Mouse (Mus musculus) gastrocnemius, postnatal 10 days (tissue): ENCODE data around the gene Gck. TPM values are rescaled to one million over a fixed set of nuclear protein-coding genes. Genes with fewer than 3 reads are reported as not detected.

ENCODE experiments used
- DNase-seq: peaks from one replicate; pipeline ENCODE4 v3.0.0; 2021; ENCODE audit warnings: mixed read lengths
- long read RNA-seq, 2 experiments: library from polyadenylated mRNA; stranded (forward); transcript quantifications; one replicate each; pipeline ENCODE4 v2.0.0; 2021
- total RNA-seq, 2 experiments: library from RNA; stranded (reverse); gene quantifications; 2 replicates each; pipeline ENCODE4 v1.2.3; 2021

Gck gene
- not detected for total RNA-seq
- long read RNA-seq, experiment 1 = 0 reads
- long read RNA-seq, experiment 2 = 0 reads

DNA sequence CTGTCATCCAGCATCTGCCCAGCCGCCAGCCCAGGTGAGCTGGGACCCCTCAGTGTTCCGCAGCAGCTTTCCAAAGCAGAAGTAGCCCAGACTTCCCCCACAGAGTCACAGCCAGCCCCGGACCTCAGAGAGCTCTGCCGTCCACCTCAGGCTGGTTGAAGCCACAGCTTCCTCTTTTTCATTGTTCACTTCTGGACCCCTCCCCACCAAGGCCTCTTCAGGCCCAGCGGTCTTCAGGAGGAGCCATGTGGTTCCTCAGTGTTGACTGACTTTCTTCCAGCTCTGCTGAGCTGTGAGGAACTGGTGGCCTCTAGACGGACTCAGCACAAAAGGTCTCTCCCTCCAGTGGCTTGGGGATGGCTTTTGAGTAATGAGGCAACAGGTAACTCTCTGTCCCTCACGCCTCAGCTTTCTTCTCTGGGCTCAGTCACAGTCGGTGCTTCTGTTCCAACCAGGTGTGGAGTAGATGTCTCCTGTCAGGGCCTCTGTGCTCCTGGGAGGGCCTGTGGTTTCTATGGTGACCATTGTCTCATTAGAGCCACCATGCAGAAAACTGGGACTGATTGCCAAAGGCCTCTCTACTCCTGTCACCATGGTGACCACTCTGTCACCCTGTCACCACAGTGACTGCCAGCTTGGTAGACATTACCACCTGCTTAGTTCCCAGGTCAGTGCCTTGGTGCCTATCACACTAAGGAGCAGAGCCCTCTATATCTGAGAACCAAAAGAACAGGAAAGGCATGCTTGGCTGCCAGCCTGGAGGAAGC lies at the start of gene Gck:
Gck (minus strand) TSS at position 496 of the 767 bp plus-strand sequence.
- DNase-seq = no peak

GRCm38 (mm10) chr11:5998472-5998871 lies 48.6 kb upstream of the Gck start:
- no peak for DNase-seq

GRCm38 (mm10) chr11:5995989-5996388 lies 46.1 kb upstream of the Gck start:
- DNase-seq = peak; percentile 91

DNA sequence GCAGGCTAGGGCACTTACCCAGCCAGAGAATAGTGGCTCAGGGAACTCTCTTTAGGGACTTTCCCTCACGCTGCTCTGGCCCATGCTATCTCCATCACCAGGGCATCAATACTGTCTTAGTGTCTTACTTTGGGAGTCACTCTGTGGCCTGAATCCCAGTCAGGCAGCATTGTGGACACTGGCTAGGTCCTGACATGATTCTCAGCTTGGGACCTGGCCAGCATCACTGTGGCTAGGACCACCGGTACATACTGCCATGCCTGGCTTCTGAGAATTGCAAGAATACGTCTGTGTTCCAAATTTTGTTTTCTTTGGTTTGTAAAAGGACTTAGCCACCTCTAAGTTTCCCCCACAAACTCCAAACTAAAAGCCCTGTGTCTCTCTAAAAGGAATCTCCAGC lies 45.0 kb upstream of the Gck start:
- DNase-seq = no peak

DNA sequence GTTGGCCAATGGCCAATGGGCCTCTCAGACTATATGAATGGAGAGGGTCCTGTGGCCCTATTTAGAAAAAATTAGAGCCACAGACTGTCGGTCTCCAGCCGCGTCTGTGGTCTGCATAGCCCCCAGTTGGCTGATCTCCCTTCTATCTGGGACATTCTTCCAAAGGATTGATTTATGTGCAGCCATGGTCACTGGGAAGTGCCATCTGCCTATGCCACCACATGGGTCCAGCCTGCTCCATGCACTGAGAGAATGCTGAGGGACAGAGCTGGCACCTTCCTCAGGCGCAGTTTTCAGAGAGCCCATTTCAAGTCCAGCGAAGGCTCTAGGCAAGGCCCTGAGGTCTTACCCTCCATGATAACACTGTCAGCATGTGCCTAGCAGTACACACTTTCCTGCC lies 44.3 kb upstream of the Gck start:
- no peak for DNase-seq

DNA sequence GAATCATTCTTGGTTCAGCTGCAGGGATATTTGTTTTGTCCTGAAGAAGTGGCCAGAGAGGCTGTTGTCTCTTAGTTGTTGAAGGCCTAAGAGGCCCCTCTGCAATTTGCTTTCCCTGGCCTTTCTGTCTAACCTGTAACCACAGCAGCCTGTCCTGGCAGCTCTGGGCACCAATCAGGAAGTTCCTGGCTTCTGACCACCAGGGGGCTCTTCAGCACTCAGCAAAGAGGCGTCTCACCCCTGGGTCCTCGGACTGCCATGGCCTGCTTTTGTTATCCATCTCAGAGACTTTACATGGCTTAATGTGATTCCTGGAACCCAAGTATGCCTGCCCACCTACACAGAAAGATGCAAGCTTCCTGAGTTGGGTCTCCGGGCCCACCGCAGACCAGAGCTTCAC lies 41.0 kb upstream of the Gck start:
- peak; percentile 47 for DNase-seq

GRCm38 (mm10) chr11:5989954-5990593 lies 40.2 kb upstream of the Gck start:
- no peak for DNase-seq

DNA sequence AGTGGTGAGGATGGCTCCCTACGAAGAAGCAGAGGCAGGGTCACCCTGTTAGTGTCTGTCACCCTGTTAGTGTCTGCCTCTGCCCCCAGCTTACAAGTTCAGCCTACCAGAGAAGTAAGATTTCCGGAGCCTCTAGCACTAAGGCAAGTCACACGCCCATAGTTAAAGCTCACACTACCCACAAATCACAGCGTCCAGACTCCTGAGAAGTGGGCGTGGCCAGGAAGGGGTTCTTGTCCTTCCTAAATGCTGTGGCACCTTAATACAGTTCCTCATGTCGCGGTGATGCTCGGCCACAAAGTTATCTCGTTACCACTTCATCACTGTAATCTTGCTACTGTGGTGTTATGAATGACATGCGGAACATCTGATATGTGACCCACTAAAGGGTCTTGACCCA lies 38.2 kb upstream of the Gck start:
- no peak for DNase-seq

- no peak for DNase-seq
These were observed 33.7 kb upstream of the Gck start for GRCm38 (mm10) chr11:5983629-5984028.

DNA sequence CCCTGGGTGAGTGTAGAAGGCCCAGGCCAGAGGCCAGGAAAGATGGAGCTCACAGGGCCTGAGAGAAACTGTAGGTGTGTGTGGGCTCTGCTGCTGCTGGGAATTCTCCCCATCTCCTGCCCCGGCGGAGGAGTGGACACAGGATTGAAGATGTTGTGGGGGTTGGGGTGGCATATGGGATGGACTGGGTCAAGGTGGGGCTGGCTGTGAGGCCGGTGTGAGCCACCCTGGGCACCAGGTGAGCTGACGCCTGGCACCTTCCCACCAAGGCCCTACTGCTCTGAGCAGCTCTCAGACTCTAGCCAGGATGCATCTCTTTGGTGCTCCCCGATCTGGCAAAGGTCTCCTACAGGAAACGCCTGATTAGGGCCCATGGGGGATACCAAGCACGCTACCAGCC lies 31.4 kb upstream of the Gck start:
- DNase-seq = no peak

DNA sequence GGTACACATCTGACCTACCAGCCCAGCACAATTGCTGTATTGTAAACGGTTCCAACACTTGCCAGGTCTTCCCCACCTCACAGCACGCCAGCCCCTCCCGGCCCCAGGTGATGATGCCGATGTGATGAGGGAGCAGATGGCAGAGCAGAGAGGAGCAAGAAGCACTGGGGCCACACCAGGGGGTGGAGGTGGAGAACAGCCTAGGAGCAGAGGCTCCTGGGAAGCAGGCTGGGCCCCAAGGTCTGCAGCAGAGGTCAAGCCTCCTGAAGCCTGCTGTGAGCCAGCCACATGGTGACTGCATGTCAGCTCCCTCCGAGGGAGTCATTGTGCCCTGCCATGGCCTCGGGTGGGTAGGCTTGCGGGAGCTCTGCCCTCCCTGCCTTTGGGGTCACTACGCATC lies 30.7 kb upstream of the Gck start:
- DNase-seq = no peak

DNA sequence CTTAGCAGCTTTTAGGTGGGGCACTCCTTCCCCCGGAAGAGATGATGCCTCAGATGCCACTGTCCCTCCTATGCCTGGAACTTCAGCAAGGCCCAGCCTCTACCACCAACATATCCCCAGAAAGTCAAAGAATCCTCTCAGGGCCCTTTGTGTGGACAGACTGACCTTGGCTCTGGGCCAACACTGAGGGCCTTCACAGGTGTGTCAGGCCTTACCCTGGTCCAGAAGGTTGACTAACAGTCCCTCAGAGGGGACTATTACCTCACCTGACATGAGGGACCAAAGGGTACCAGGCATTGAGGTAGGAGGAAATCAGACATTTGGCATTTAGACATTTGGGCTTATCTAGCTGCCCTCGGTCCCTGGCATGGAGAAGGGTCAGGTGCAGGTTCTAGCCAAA lies 30.2 kb upstream of the Gck start:
- DNase-seq = no peak

DNA sequence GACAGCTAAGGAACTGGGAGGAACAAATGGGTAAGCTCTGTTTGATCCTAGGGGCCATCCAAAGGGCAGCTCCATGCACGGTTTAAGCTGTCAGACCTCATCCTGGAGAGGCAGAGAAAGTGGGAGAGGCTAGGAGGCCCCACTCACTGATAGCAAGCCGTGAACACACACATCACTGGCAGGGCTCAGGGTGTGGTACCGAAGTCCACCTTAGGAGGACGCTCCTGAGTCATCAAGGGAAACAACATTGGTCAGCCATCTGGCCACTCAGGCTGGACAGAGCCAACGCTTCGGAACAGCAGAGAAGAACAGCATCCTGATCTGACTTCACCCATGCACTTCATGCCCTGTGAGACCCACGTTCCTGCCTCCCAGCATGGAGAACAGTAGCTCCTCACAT lies 29.2 kb upstream of the Gck start:
- DNase-seq = no peak

DNA sequence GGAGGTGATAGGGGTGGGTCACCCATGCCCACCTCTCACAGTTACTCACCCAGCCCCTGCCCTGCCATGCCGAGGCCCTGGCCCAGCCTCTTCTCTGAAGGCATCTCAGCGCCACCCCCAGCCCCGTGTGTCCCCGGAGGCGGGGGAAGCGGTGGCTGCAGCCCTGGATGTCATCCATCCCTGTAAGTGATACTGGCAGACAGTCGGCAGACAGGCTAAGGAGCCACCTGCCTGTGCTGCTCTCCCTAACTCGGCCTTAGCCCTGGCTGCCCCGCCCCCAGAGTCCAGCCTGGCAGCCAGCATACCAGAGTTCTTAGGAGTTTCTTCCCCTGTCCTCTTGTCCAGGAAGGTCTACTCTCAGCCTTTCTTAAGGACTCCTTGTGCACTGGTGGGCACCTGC lies 26.2 kb upstream of the Gck start:
- DNase-seq = peak; percentile 53

DNA sequence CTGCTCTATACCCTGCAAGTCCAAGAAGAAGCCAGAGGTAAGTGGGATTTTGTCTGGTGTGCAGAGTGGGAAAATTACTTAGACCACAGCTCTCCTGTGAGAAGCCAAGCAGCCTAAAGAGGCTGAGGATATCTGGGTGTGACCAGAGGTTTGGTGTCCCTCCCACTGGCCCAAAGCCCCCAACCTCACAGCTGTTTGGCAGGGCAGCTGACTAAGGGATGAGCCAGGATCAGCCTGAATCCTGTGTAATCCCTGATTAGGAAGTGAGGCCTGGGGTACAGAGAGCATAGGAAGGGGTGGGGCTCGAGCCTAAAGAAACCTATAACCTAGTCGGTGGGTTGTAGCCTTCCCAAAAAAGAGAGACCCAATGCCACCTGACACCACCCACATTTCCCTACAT lies 25.2 kb upstream of the Gck start:
- peak; percentile 46 for DNase-seq

DNA sequence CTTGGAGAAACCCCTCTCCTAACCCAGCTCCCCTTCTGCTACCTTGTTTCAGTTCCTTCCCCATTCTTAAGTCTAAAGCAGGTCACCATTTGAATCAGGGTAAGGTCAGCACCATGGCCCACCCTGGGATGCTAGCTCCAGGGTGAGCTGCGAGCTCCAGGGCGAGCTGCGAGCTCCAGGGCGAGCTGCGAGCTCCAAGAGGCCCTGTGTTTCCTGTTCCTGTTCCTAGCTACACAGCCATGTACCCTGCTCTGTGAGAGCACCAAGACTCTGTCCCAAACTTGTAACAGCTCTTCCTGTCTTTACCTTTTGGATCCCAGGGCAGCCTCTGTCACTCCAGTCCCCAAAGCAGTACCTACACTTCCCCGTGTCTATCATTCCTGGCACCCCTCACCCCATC lies 24.2 kb upstream of the Gck start:
- no peak for DNase-seq

GRCm38 (mm10) chr11:5973151-5973550 lies 23.3 kb upstream of the Gck start:
- no peak for DNase-seq

- no peak for DNase-seq
These were observed 21.3 kb upstream of the Gck start for GRCm38 (mm10) chr11:5971202-5971601.

DNA sequence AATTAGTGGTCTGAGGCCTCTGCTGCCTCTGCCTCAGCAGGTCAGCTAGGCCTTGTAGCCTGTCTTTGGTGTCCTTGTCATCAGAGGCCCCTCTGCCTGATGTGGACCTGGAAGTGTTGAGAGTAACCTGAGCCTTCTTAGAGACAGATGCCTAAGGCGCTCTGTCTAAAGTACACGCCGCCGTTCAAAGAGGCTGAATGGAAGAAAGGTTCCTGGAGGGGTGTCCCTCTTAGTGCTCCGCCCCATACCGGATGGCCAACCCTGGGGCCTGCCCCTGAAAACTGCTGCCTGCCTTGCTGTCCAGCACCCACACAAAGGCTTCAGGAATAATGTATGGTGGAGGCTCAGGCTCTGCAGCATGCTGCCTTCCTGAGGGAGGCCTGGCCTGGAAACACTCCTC lies 18.3 kb upstream of the Gck start:
- DNase-seq = no peak

DNA sequence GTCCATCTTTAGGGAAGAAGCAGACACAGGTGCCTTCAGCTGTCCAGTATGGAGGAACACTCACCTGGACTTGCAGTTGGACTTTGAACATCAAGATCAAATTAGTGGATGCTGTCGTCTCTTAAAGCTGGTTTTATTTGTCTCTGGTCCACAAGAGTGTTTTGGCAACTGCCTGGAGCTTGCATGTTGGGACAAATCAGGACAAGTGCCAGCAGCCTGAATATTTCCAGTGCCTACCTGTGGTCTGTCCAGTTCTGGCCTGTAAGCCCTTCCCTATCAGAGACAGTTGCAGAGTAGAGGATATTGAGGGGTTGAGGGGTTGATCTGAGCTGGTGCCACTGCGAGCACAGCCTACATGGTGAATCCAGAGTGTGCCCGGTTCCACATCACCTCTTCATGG lies 16.9 kb upstream of the Gck start:
- DNase-seq = no peak

DNA sequence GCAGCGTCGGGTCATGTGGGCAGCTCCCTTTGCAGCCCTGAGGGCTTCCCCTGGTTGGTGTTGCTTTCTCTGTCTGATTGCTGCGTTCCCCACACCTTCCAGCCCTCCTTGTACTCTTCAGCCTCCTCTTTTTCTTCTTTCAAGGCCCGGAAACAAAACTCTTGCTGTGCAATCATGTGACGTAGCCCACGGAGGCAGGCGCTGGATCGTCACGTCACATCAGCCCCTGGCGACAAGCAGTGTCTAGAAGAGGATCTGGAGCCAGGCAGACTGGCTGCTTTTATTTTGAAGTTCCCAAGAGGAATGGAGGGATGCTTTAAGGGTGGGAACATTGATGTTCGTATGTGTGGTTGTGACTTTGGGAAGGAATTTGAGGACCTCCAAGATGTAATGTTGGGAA lies 16.0 kb upstream of the Gck start:
- no peak for DNase-seq

DNA sequence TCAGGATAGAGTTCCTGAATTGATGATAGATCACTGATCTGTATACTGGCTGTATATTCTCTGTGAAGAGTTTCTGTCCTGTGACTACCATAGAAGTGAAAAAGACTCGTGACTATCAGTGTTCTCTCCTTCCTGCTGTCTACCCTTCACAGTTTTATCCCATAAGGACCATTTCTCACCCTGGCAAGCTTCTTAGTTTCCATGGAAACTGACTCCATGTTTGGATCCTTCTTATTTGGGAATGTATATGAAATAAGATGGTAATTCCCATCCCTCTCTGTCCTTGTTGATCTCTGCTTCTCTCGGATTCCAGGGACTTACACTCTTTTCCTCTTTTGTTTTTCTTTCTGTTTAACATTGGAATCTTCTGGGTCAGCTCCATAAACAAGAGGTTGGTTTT lies 10.2 kb upstream of the Gck start:
- no peak for DNase-seq

- peak; percentile 98 for DNase-seq
These were observed 5.8 kb upstream of the Gck start, which contains the start of gene Ykt6 for GRCm38 (mm10) chr11:5955546-5956276. Gene Ykt6, plus strand, starts transcription at chr11:5955693.
